Mouse (Mus musculus) small intestine, adult 2 months (tissue): ENCODE results near the gene Rreb1.

ENCODE experiments used
- CTCF ChIP-seq: fragments of 200-500 bp; IDR thresholded peaks from 2 replicates; pipeline ENCODE4 v1.5.1; 2012; ENCODE audit warnings: low read depth, mild to moderate bottlenecking, control low read depth, inconsistent platforms, low read length, moderate library complexity, mixed read lengths; ENCODE audit not compliant: insufficient replicate concordance, insufficient read length; ENCODE audit errors: extremely low read depth
- POLR2A ChIP-seq: fragments of 200-500 bp; IDR thresholded peaks from 2 replicates; pipeline ENCODE4 v1.6.1; 2012; ENCODE audit warnings: low read depth, mild to moderate bottlenecking, control low read depth, inconsistent platforms, low read length, moderate library complexity

DNA sequence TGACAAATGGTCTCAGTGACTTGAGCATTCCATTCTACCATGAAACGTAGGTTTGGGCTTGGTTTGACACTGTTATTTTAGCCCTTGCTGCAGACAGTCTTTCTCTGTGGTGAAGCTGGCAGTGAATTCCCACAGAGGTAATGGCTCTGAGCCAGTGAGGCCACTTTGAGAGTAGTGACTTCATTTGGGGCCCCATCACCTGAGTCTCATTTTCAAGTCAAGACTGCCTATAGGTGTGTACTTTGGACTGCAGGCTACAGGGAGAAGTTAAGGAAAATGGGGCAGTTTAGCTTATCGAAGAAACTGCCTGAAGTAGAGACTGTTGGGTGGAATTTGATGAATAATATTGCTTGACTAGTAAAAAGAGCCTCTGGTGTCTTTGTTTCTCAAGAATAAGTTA, 131.0 kb downstream of the Rreb1 start:
- TF ChIP-seq CTCF (no peak), POLR2A (no peak)
